Mouse (Mus musculus) erythroblast, embryonic 14.5 days (primary cell): Measurements from ENCODE around the gene Gak.

Experiments
- GATA1 ChIP-seq: IDR thresholded peaks from 2 replicates; pipeline ENCODE4 v1.6.1; 2012; ENCODE audit warnings: low read length, inconsistent platforms, mixed read lengths
- TAL1 ChIP-seq: IDR thresholded peaks from 3 replicates; pipeline ENCODE4 v1.6.1; 2012; ENCODE audit warnings: low read length, inconsistent platforms, mixed read lengths

- TF ChIP-seq TAL1 (no peak), GATA1 (no peak)
Measured at GRCm38 (mm10) chr5:108636172-108636571, 6.6 kb upstream of the Gak start.
